Mouse (Mus musculus): ENCODE data around the gene Pcyt1a. TPM values are rescaled to one million over a fixed set of nuclear protein-coding genes. Genes with fewer than 3 reads are reported as not detected.
"Not testable (repeated sequence)": the region's sequence is repeated elsewhere in the genome, so short reads cannot be mapped to it uniquely, and the experiment has no call there.

The Pcyt1a gene
- polyA plus RNA-seq, 1 experiment from 2014 or later, result 48.2 TPM

GRCm38 (mm10) chr16:32487234-32488111 is 56.8 kb downstream of the Pcyt1a start, which contains the start of gene Slc51a:
TSS of gene Slc51a (minus strand) at chr16:32487879.
- no peaks in the 10 kb centered on the region for H3K4me1 ChIP-seq (replicated peaks)
- no peak within 1 kb of the TSS for H3K4me3 ChIP-seq
- 66% methylated on average over 15 of the region's 15 CpGs for WGBS
- no peak within 1 kb of the TSS for H3K9ac ChIP-seq
- no peak within 1 kb of the TSS for H3K4me2 ChIP-seq
- no peaks in the 10 kb centered on the region for H3K9me3 ChIP-seq
- H3K36me3 ChIP-seq, result no peaks in the 10 kb centered on the region
- ATAC-seq (ENCODE audit: low FRiP score), result no peak
- no peak within 1 kb of the TSS for H3K27ac ChIP-seq
- 0 out of 2 replicates have a peak, but pooled peaks cover 2% of the 10 kb centered on the region for H3K27me3 ChIP-seq

GRCm38 (mm10) chr16:32488939-32489338 is 58.2 kb downstream of the Pcyt1a start:
- H3K9ac ChIP-seq, result no peak overlapping the region
- no peaks in the 10 kb centered on the region for H3K36me3 ChIP-seq
- no peaks in the 10 kb centered on the region for H3K9me3 ChIP-seq
- no peak for ATAC-seq (ENCODE audit: low FRiP score)
- WGBS, result 97% methylated on average over 3 of the region's 3 CpGs
- H3K27ac ChIP-seq, result no peak overlapping the region
- no peaks in the 10 kb centered on the region for H3K4me1 ChIP-seq (replicated peaks)
- no peak overlapping the region for H3K4me2 ChIP-seq
- H3K4me3 ChIP-seq, result no peak overlapping the region
- H3K27me3 ChIP-seq, result 0 out of 2 replicates have a peak, but pooled peaks cover 2% of the 10 kb centered on the region

GRCm38 (mm10) chr16:32494371-32494770 is 63.6 kb downstream of the Pcyt1a start:
- H3K9me3 ChIP-seq; H3K4me3 ChIP-seq; ATAC-seq (ENCODE audit: low FRiP score); H3K27ac ChIP-seq; H3K9ac ChIP-seq; H3K27me3 ChIP-seq; H3K4me2 ChIP-seq; H3K36me3 ChIP-seq; H3K4me1 ChIP-seq (replicated peaks): not testable (repeated sequence)
- WGBS, result 82% methylated on average over 6 of the region's 6 CpGs

GRCm38 (mm10) chr16:32495965-32496364 is 65.2 kb downstream of the Pcyt1a start, which contains the start of gene Zdhhc19:
TSS of gene Zdhhc19 (plus strand) at chr16:32496265.
- Histone ChIP-seq H3K9ac (no peak within 1 kb of the TSS), H3K9me3 (no peaks in the 10 kb centered on the region), H3K4me2 (no peak within 1 kb of the TSS), H3K27ac (no peak within 1 kb of the TSS), H3K4me1 (replicated peaks) (0 out of 2 replicates have a peak, but pooled peaks cover 4% of the 10 kb centered on the region), H3K4me3 (no peak within 1 kb of the TSS), H3K27me3 (no peaks in the 10 kb centered on the region), H3K36me3 (no peaks in the 10 kb centered on the region)
- WGBS, result 76% methylated on average over 3 of the region's 3 CpGs
- no peak for ATAC-seq (ENCODE audit: low FRiP score)

- 0 out of 2 replicates have a peak, but pooled peaks have one; percentile 18 for ATAC-seq (ENCODE audit: low FRiP score)
- Histone ChIP-seq H3K36me3 (no peaks in the 10 kb centered on the region), H3K27ac (no peak overlapping the region), H3K4me3 (peak overlapping the region; percentile 39; the same call in 1 of the 2 replicates), H3K27me3 (no peaks in the 10 kb centered on the region), H3K9ac (peak overlapping the region; percentile 68; the same call in 1 of the 2 replicates), H3K4me1 (replicated peaks) (0 out of 2 replicates have a peak, but pooled peaks cover 4% of the 10 kb centered on the region), H3K4me2 (peak overlapping the region; percentile 55; the same call in 1 of the 2 replicates), H3K9me3 (no peaks in the 10 kb centered on the region)
- WGBS, result 61% methylated on average over 13 of the region's 13 CpGs
Observed at GRCm38 (mm10) chr16:32498996-32499395, 68.3 kb downstream of the Pcyt1a start.

GRCm38 (mm10) chr16:32499430-32500037 is 68.8 kb downstream of the Pcyt1a start:
- Histone ChIP-seq H3K4me2 (peak overlapping the region; percentile 55), H3K9ac (peak overlapping the region; percentile 68), H3K27ac (peak overlapping the region; percentile 44; the same call in 1 of the 2 replicates), H3K27me3 (no peaks in the 10 kb centered on the region), H3K9me3 (no peaks in the 10 kb centered on the region), H3K36me3 (no peaks in the 10 kb centered on the region), H3K4me1 (replicated peaks) (0 out of 2 replicates have a peak, but pooled peaks cover 4% of the 10 kb centered on the region), H3K4me3 (peak overlapping the region; percentile 39)
- 9% methylated on average over 22 of the region's 22 CpGs for WGBS
- peak; percentile 94 for ATAC-seq (ENCODE audit: low FRiP score)

- no peak overlapping the region for H3K9ac ChIP-seq
- H3K27me3 ChIP-seq, result no peaks in the 10 kb centered on the region
- no peak for ATAC-seq (ENCODE audit: low FRiP score)
- H3K9me3 ChIP-seq, result no peaks in the 10 kb centered on the region
- no peak overlapping the region for H3K4me3 ChIP-seq
- H3K36me3 ChIP-seq, result no peaks in the 10 kb centered on the region
- WGBS, result 79% methylated on average over 7 of the region's 7 CpGs
- no peak overlapping the region for H3K4me2 ChIP-seq
- 0 out of 2 replicates have a peak, but pooled peaks cover 4% of the 10 kb centered on the region for H3K4me1 ChIP-seq (replicated peaks)
- no peak overlapping the region for H3K27ac ChIP-seq
Observed at GRCm38 (mm10) chr16:32501459-32501858, 70.7 kb downstream of the Pcyt1a start.

- ATAC-seq (ENCODE audit: low FRiP score), result no peak
Observed at GRCm38 (mm10) chr16:32502621-32503335, 72.1 kb downstream of the Pcyt1a start.

GRCm38 (mm10) chr16:32503633-32504032 is 72.9 kb downstream of the Pcyt1a start:
- WGBS, result 78% methylated on average over 6 of the region's 6 CpGs
- Histone ChIP-seq H3K4me1 (replicated peaks) (0 out of 2 replicates have a peak, but pooled peaks cover 4% of the 10 kb centered on the region), H3K9ac (no peak overlapping the region), H3K27me3 (no peaks in the 10 kb centered on the region), H3K4me2 (no peak overlapping the region), H3K27ac (no peak overlapping the region), H3K9me3 (no peaks in the 10 kb centered on the region), H3K4me3 (no peak overlapping the region), H3K36me3 (no peaks in the 10 kb centered on the region)
- no peak for ATAC-seq (ENCODE audit: low FRiP score)

More at GRCm38 (mm10) chr16:32502621-32503335, 72.1 kb downstream of the Pcyt1a start:
- Histone ChIP-seq H3K4me1 (replicated peaks) (0 out of 2 replicates have a peak, but pooled peaks cover 4% of the 10 kb centered on the region), H3K27ac (no peak overlapping the region), H3K9ac (no peak overlapping the region), H3K9me3 (no peaks in the 10 kb centered on the region), H3K27me3 (no peaks in the 10 kb centered on the region), H3K4me3 (no peak overlapping the region), H3K4me2 (no peak overlapping the region), H3K36me3 (no peaks in the 10 kb centered on the region)
- 85% methylated on average over 12 of the region's 12 CpGs for WGBS

GRCm38 (mm10) chr16:32506298-32506697 is 75.6 kb downstream of the Pcyt1a start:
- Histone ChIP-seq H3K4me3 (no peak overlapping the region), H3K27ac (no peak overlapping the region), H3K36me3 (no peaks in the 10 kb centered on the region), H3K4me2 (no peak overlapping the region), H3K27me3 (no peaks in the 10 kb centered on the region), H3K9ac (no peak overlapping the region), H3K9me3 (no peaks in the 10 kb centered on the region), H3K4me1 (replicated peaks) (peaks cover 9% of the 10 kb centered on the region)
- no peak for ATAC-seq (ENCODE audit: low FRiP score)
- WGBS, result 85% methylated on average over 8 of the region's 8 CpGs

GRCm38 (mm10) chr16:32506868-32507267 is 76.1 kb downstream of the Pcyt1a start:
- Histone ChIP-seq H3K27me3 (no peaks in the 10 kb centered on the region), H3K27ac (no peak overlapping the region), H3K9ac (no peak overlapping the region), H3K4me1 (replicated peaks) (peaks cover 9% of the 10 kb centered on the region), H3K4me3 (no peak overlapping the region), H3K36me3 (no peaks in the 10 kb centered on the region), H3K4me2 (no peak overlapping the region), H3K9me3 (no peaks in the 10 kb centered on the region)
- no peak for ATAC-seq (ENCODE audit: low FRiP score)
- 79% methylated on average over 7 of the region's 7 CpGs for WGBS

- Histone ChIP-seq H3K4me1 (replicated peaks) (peaks cover 9% of the 10 kb centered on the region), H3K9me3 (no peaks in the 10 kb centered on the region), H3K4me2 (no peak overlapping the region), H3K9ac (no peak overlapping the region), H3K4me3 (no peak overlapping the region), H3K27ac (no peak overlapping the region), H3K27me3 (no peaks in the 10 kb centered on the region), H3K36me3 (no peaks in the 10 kb centered on the region)
- 23% methylated on average over 9 of the region's 9 CpGs for WGBS
- no peak for ATAC-seq (ENCODE audit: low FRiP score)
Observed at GRCm38 (mm10) chr16:32507407-32507806, 76.7 kb downstream of the Pcyt1a start.

All from hindbrain, embryonic 13.5 days (tissue).